Mouse (Mus musculus) gastrocnemius, adult 8-10 months (tissue): ENCODE measurements around the gene Brd3os. TPM values are rescaled to one million over a fixed set of nuclear protein-coding genes. Genes with fewer than 3 reads are reported as not detected.

Experiments
- microRNA-seq: library from miRNA; unstranded; fragments of <30 nt; microRNA quantifications from one replicate; pipeline ENCODE4 v1.2.0, GENCODE M21; 2022
- total RNA-seq, 4 experiments: library from RNA; stranded (reverse); gene quantifications; 2 replicates each; pipeline ENCODE4 v1.2.4; 2022

Brd3os gene
- total RNA-seq, 4 experiments from 2014 or later: 0.70 to 1.2 (median 0.82) TPM

Small RNA genes within 50 kb of the gene (microRNA-seq; reads per million reads assigned to microRNA genes)
- gene Gm24049 (not detected), gene Mir7578 (not detected)

Other genes starting within 250 kb of the Brd3os start
- 1 to 10 TPM in 3 of 4 experiments, under 1 TPM in 1; 0.46 to 1.8 (median 1.5) TPM for gene Sardh, start 194.0 kb upstream of the Brd3os start, total RNA-seq
- gene Vav2, start 15.3 kb upstream of the Brd3os start, total RNA-seq: 1 to 10 TPM; 2.0 to 2.2 (median 2.0) TPM
- gene Brd3, start 65.3 kb downstream of the Brd3os start, total RNA-seq: 10 to 100 TPM; 19.4 to 29.0 (median 24.9) TPM
- 10 to 100 TPM; 15.4 to 19.7 (median 17.1) TPM for gene Wdr5, start 72.8 kb downstream of the Brd3os start, total RNA-seq
- 100 to 1,000 TPM; 127 to 155 (median 141) TPM for gene Rxra, start 234.1 kb downstream of the Brd3os start, total RNA-seq